Mouse (Mus musculus) kidney, adult 11 months (tissue): ENCODE results near the gene Arhgap45.

Experiments
- DNase-seq: peaks from one replicate; pipeline ENCODE4 v3.0.0; 2022

Arhgap45 gene

DNA sequence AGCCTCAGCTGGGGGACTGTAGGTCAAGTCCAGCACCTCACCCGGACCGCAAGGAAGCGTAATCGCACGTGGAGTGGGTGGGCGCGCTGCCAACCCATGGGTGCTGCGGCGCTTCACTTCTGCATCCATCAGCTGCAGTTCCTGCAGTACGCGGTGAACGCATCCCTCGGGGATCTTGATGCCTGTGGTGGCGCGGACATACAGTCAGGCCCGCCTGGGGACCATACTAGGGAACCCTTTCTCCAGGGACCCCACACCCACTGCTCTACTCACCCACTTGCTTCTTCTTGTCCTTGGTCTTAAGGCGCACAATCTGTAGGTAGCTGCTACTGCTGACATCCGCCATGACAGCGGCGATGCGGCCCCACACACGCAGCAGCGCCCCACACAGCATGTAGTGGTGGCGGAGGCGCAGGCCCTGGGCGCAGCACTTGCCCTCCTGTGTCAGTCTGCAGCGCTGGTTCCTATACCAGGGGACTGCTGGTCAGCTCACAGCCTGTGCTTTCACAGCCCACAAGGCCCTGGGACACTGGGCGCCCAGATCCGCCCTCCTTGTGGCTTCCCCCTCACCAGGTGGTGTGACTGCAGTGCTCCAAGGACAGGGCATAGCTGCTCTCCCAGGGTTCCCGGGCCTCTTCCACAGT, 41.4 kb downstream of the Arhgap45 start:
- no peak for DNase-seq

DNA sequence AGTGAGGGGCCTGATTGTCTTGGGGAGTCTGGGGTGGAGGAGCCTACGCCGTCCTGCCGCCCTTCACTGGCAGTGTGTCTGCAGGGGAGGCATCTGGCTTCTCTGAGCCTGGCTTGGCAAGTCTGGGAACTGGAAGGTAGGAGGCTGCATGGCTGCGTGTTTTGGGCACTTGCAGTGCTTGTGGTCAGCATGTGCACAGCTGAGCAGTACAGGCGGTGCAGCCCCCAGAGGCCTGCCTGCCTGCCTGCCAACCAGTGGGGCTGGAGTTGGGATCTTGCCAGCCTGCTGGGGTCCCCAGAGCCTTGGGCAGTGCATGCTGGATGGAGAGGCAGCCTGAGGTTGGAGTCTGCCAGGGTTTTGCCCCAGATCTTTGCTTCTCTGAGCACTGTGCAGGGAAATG, 46.7 kb downstream of the Arhgap45 start:
- DNase-seq, result no peak

DNA sequence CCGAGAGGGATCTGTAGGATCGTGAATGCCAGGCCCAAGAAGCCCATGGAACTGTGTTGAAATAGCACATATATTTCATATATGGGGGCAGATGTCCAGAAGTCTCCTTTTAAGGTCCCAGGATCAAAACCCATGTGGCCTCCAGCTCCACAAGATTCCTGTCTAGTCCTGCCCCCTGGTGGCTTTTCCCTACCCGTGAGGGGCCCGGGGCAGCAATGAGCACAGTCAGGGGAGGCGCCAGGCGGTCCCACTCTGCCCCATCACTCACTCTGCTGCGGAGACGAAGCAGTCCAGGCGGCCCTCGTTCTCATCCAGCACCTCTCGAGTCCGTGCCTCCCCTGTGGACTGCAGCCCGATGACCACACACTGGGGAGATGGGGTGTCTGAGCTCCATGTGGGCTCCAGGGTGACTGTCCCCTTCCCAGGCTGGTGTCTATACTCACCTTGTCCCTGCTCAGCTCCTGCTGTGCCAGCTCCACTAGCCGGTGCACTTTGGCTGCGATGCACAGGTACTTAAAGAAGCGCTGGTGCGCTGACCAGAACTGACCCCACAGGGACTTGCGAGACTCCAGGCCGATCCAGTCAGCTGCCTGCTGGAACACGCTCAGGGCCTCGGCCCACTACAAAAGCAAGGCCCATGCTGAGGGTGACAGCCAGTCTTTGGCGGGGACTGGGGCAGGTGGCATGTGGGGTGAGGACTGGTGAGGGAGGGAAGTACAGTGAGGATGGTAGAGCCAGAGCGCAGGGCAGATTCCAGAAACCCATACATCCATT, 47.6 kb downstream of the Arhgap45 start:
- DNase-seq, result no peak

DNA sequence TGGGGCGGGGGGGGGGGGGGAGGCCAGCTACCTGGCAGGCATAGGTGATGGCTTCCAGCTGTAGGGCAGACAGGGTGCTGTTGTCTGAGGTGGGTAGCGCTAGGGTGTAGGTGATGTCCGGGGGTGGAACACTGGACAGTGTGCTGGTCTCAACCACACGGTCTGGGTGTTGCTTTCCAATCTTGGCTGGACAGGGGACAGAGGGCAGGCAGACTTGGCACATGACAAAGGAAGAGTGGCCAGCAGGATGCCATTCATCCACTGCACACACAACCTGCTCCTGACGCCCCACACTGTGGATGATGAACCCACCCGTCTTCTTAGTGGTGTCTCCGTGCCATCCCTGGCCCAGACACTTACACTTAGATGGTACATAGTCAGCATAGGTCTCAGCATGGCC, 52.8 kb downstream of the Arhgap45 start:
- DNase-seq, result no peak

DNA sequence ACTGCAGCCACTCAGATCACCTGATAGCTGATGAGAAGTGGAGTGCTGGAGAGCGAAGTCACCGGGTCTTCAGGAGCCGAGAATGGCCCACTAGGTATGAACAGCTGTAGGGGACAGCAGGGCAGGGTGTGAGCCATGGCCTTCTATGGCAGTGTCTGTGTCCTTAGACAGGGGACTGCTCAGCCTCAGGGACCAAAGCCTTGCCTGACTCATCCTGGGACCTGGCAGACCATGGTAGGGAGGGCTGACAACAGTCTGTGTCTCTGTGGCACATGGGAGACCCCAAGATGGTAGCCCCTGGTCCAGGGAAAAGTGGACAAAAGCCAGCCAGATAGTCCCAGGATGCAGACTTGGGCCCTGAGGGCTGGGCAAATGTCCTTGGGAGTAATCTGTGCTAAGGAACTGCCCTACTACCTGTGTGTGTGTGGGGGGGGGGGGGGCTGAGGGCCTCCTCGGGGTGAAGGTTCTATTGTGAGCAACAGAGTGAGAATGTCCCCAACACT, 53.5 kb downstream of the Arhgap45 start:
- DNase-seq, result no peak

DNA sequence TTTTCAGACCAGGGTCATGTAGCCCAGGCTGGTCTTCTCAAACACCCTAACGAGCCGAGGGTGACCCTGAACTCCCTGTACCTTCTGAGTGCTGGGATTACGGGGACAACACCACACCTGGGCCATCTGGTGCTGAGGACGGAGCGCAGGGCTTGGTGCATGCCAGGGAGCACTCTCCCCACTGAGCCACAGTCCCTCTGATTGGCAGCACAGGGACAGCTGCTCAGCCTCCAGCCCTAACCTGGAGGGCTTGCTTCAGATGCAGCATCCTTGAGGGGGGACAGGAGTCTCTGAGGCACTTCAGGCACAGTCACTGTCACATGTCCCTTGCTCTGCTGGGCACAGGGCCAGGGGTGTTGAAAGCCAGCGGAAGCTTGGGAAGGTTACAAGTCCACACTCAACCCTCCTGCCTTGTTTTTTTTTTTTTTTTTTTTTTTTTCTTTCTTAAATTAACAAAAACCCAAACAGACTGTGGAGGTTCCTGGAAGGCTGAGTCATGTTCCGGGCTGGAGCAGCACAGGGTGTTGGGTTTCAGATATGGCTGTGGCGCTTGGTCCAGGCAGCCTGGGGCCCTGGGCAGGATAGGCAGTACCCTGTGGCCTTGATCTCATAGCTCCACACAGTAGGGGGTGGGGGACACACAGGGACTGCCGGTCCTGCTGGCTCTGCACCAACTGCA, 54.5 kb downstream of the Arhgap45 start:
- DNase-seq, result peak; percentile 89

DNA sequence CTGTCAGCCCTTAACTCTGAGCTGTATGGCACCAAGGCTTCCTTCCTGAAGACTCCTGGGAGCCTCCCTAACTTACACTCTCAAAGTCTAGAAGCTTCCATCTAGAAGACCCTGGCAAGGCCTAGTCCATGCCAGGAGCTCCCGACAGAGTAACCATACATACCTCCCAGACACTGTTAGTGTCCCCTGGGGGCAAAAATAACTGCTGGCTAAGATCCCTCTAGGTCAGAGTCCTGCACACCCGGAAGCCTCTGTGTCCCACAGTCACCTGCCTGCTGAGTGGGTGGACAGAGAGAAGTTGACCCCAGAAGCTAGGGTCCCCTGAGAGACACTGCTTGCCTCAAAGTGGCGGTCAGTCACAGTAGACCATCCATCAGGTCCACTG, 55.1 kb downstream of the Arhgap45 start:
- DNase-seq, result peak; percentile 67

DNA sequence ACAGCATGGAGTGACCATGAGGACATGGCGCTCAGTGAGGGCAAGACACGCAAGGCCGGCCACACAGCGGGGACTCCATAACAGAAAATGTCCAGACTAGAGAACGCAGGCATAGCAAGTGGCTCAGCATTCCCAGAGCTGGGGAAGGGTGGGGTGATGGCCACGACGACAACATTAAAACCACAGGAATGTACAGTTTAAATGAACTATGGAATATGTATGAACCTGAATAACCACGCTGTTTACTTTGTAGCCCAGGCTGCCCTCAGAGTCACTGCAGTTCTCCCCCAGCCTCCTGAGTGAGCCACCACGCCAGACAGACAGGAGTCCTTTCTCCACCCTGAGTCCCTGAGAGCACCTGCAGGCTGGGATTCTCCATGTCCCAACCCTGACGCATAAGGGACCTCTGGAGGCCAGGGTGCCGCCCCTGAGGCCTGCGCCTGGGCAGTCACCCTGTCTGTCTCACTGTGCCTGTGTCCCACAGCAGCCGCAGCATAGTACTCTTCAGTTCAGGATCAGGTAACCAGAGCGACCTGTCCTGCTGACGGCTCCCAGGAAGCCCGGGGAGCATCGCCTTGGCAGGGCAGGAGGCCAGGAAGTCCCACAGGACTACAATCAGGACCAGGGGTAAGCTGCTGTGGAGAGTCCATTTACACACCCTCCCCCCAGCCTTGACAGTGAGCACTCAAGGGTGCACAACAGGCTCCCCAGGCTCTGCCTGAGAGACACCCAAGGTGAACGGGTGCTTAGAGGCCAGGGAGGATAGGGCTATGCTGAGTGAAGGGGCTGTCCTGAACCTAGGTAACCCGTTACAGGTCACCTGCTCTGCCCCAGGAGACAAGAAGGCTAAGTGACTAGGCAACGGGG, 56.4 kb downstream of the Arhgap45 start:
- peak; percentile 68 for DNase-seq

DNA sequence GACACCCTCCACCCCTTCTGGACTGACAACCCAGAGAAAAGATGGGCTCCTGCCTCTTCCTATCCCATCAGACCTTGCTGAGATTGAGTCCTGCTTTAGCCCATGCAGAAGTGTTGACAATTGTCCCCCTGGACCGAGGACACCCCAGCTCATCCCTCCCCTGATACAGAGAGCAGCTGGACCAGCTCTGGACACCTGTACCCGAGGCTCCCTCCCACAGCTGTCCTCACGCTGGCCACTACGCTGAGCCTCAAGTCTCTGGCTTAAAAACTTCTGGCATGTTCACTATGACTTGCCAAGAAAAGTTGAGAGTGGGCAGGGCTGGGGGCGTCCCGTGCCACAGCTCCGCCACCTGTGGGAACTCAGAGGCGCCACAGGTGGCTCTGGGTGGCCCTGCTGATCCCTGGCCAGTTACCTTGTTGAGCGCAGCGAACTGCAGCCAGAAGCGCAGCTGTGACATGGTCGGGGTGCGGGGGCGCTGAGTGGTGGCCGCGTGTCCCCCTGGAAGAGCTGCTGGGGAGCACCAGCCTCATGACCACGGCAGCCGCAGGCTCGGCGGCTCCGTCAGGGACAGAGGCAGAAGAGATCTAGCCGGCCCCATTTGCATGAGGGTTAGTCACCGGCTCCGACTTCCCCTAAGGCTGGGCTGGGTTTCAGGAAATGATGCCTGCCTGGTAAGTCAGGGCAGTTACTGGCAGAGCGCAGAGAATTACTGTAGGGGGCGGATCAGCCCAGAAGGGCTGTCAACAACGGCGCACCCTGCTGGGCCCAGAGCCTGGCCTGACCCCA, 58.6 kb downstream of the Arhgap45 start:
- DNase-seq, result peak; percentile 72

DNA sequence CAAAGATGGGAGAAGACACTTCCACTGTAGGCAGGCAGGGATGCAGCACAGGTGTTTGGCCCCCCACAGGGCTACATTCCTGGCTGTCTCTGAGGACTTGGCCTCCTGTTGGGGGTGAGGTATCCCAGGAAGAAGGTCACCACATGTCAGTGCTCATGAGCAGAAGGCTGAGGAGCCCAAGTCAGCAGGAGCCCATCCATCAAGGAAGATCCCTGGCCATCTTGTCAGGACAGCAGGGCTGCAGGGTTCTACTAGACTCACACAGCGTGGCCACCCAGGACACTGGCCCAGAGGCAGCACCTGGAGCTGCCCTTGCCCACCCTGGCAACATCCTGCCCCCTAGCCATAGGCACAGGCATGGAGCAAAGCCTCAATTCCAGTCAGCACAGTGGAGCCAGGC, 59.5 kb downstream of the Arhgap45 start:
- DNase-seq, result no peak

DNA sequence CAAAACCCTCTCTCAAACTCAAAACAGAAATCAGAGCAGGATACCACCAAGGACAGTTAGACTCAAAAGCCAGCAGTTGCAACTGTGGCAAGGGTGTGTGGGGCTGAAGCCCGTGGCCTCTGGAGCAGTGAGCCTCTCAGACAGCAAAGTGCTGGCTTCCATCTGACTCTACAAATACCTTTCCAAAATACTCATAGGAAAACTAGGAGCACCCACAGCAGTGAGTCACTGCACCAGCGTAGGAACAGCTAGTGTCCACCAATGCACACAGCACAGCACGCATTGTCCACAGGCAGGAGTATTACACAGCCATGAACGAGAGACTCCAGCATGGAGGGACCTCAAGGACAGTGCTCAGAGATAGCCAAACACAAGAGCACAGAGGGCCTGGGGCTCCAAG, 59.9 kb downstream of the Arhgap45 start:
- DNase-seq, result no peak

DNA sequence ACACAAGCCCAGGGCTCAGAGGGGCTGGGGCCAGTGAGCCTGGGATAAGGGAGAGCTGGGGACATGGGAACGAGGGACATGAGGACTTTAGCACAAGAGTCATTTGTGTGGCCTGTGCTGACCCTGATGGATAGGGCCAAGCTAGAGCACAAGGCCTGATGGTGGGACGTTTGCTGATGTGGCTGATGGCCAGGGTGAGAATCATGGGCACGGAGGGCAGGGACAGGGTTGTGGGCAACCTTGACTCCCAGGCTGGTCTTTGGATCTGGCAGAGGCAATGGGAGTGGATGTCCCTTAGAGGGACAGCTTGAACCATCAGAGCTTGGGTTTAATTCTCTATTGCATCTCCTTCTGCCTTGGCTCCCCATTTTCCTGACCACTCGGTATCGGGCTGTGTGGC, 60.9 kb downstream of the Arhgap45 start:
- no peak for DNase-seq

DNA sequence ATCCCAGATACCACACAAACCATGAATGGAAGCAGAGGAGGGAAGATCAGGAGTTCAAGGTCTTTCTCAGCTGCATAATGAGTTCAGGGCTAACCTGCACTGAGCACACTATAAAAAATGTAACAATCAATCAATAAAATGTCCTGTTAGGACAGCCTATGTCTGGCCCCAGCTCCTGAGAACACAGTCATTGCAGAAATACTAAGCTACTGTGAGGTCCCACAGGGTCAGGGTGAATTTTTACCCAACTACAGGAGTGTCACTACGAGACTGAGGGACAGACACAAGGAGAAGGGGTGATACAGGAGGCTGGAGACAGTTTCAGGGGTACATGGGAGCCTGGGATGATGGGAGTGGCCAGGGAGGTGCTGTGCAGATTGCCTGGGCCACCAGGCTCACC, 61.9 kb downstream of the Arhgap45 start:
- no peak for DNase-seq

DNA sequence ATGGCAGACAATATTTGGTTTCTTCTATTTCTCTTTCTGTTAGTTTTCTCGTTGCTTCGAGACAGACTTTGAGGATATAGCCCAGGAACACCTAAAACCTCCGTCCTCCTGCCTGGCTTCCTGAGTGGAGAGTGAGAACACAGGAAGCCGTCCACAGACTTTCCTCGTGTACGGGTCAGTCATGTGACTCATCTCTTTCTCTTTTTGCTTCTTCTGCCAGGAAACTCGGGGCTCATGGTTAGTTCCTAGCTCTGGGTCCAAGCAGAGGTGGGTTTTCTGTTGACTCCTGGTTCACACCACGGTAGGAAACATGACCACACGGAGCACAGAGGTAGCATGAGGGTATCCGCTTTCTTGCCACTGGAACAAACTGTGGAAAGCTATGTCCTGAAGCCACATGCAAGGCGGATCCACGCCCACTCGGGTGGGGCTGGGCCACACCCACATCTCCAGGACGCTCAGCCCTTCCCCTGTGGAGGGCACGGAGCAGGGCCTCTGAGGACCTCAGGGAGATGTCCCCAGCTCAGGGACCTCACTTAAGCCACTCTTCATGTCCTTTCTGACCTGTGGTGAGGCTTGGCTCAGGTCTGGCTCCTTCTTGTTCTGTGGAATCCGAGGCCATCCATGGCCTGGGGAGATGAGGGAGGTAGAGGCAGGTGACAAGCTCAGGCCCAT, 64.1 kb downstream of the Arhgap45 start:
- no peak for DNase-seq
